Mouse (Mus musculus) lung, postnatal 0 days (tissue): Measurements from ENCODE around the gene Man2a1.

Experiments used
- CTCF ChIP-seq: IDR thresholded peaks from 2 replicates; pipeline ENCODE4 v1.5.1; 2016; ENCODE audit warnings: antibody characterized with exemption, mild to moderate bottlenecking
- EP300 ChIP-seq: IDR thresholded peaks from 2 replicates; pipeline ENCODE4 v1.6.1; 2016; ENCODE audit warnings: antibody characterized with exemption, mild to moderate bottlenecking, control low read depth

DNA sequence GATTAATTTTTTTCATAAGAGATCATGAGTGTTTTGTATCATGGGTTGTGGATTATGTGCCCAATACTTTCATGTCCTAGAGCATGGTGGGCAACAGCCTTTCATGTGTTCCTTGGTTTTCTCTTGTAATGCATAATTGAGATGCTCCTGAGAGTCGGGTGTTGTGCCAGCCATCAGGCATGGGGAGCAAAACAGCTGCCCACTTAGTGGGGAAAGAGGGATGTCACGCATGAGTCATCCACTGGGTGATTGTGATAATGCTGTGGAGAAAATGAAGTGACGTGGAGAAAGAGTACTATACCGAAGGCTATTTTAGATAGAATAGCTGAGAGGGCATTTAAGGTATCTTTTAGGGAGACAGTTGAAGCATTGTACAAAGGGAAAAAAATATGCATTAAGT lies 18.5 kb downstream of the Man2a1 start:
- TF ChIP-seq CTCF: no peak
- no peak for TF ChIP-seq EP300
